Mouse (Mus musculus) liver, adult 2 months (tissue): ENCODE results near the gene Ccna1. TPM values are rescaled to one million over a fixed set of nuclear protein-coding genes. Genes with fewer than 3 reads are reported as not detected.

Experiments used
- DNase-seq: peaks from one replicate; pipeline ENCODE4 v3.0.0-alpha.2; 2011; ENCODE audit warnings: low read depth, low spot score; ENCODE audit errors: extremely low read depth
- H3K27ac ChIP-seq: fragments of 200-500 bp; replicated peaks from 2 replicates; pipeline ENCODE4 v1.5.1; 2012; ENCODE audit warnings: low read depth, mild to moderate bottlenecking, control low read depth, inconsistent platforms, low read length; ENCODE audit not compliant: insufficient read depth
- H3K27me3 ChIP-seq: fragments of 200-500 bp; 2 replicates; pipeline ENCODE4 v1.6.1; 2012; ENCODE audit warnings: mild to moderate bottlenecking, moderate library complexity, low read length, inconsistent platforms; ENCODE audit not compliant: control insufficient read depth, insufficient read depth
- H3K36me3 ChIP-seq: fragments of 200-500 bp; 2 replicates; pipeline ENCODE4 v1.6.1; 2012; ENCODE audit warnings: low read length, inconsistent platforms; ENCODE audit not compliant: control insufficient read depth, insufficient read depth
- H3K4me1 ChIP-seq: fragments of 200-500 bp; 2 replicates; pipeline ENCODE4 v1.6.1; 2011; ENCODE audit warnings: low read length; ENCODE audit not compliant: control insufficient read depth, insufficient read depth
- H3K4me3 ChIP-seq: fragments of 200-500 bp; 2 replicates; pipeline ENCODE4 v1.5.1; 2011; ENCODE audit warnings: low read depth, mild to moderate bottlenecking, control low read depth, low read length, moderate library complexity; ENCODE audit not compliant: insufficient read depth
- H3K79me2 ChIP-seq: fragments of 200-500 bp; 2 replicates; pipeline ENCODE4 v1.6.1; 2012; ENCODE audit warnings: inconsistent platforms, mild to moderate bottlenecking, low read length, moderate library complexity; ENCODE audit not compliant: control insufficient read depth, insufficient read depth
- H3K9ac ChIP-seq: fragments of 200-500 bp; 2 replicates; pipeline ENCODE4 v1.6.1; 2012; ENCODE audit warnings: low read depth, mild to moderate bottlenecking, control low read depth, inconsistent platforms, low read length
- CTCF ChIP-seq: fragments of 200-500 bp; IDR thresholded peaks from 2 replicates; pipeline ENCODE4 v1.5.1; 2011; ENCODE audit warnings: low read depth, low read length, control low read depth
- POLR2A ChIP-seq: fragments of 200-500 bp; IDR thresholded peaks from 2 replicates; pipeline ENCODE4 v1.6.1; 2011; ENCODE audit warnings: low read length, control low read depth; ENCODE audit not compliant: insufficient read depth; ENCODE audit errors: extremely low read depth
- WGBS: fragments of 180-500 bp; shearing (Covaris S2); methylation state at CpG from one replicate; pipeline ENCODE4 v1.1.7; 2018; 5-methylcytosine and 5-hydroxymethylcytosine counted together
- polyA plus RNA-seq: library from polyadenylated mRNA; depleted of rRNA; stranded (reverse); fragments of >200 nt; gene quantifications from 2 replicates; pipeline ENCODE4 v1.2.3, GENCODE M21; 2012; rRNA removed
- total RNA-seq: library from RNA; depleted of rRNA; stranded (reverse); fragments of >200 nt; gene quantifications from 2 replicates; pipeline ENCODE4 v1.2.3, GENCODE M21; 2014; rRNA removed

Gene Ccna1
- total and polyA plus RNA-seq, 2 experiments = not detected

GRCm38 (mm10) chr3:55004036-55004435 lies 51.3 kb downstream of the Ccna1 start:
- DNase-seq = no peak
- H3K9ac ChIP-seq = no peak overlapping the region
- H3K27ac ChIP-seq = no peak overlapping the region
- H3K79me2 ChIP-seq = no peaks in the 10 kb centered on the region
- no peak overlapping the region for H3K4me3 ChIP-seq
- whole genome bisulfite sequencing = 78% methylated on average over 4 of the region's 4 CpGs
- H3K27me3 ChIP-seq = no peaks in the 10 kb centered on the region
- TF ChIP-seq CTCF (no peak), POLR2A (no peak)
- H3K4me1 ChIP-seq = no peaks in the 10 kb centered on the region
- no peaks in the 10 kb centered on the region for H3K36me3 ChIP-seq

GRCm38 (mm10) chr3:55001677-55002076 lies 53.6 kb downstream of the Ccna1 start:
- no peak overlapping the region for H3K4me3 ChIP-seq
- no peaks in the 10 kb centered on the region for H3K36me3 ChIP-seq
- WGBS = 74% methylated on average over 4 of the region's 4 CpGs
- H3K27me3 ChIP-seq = no peaks in the 10 kb centered on the region
- H3K79me2 ChIP-seq = no peaks in the 10 kb centered on the region
- no peak overlapping the region for H3K9ac ChIP-seq
- TF ChIP-seq POLR2A = no peak
- no peak; the same call in 1 of the 2 replicates for TF ChIP-seq CTCF
- H3K27ac ChIP-seq = no peak overlapping the region
- no peaks in the 10 kb centered on the region for H3K4me1 ChIP-seq
- DNase-seq = no peak

Other genes with a start within 250 kb of the Ccna1 start
- 10.6 and 11.4 TPM in 2 replicates for gene Rfxap, start 247.7 kb downstream of the Ccna1 start, total RNA-seq
- 10.8 and 13.1 TPM in 2 replicates for gene Rfxap, start 247.7 kb downstream of the Ccna1 start, polyA plus RNA-seq
- gene Sertm1, start 139.6 kb downstream of the Ccna1 start, total RNA-seq = not detected in 2 replicates
- gene Sertm1, start 139.6 kb downstream of the Ccna1 start, polyA plus RNA-seq = not detected in 2 replicates
- 19.1 and 21.7 TPM in 2 replicates for gene Spg20, start 56.6 kb upstream of the Ccna1 start, total RNA-seq
- 12.6 and 14.1 TPM in 2 replicates for gene Spg20, start 56.6 kb upstream of the Ccna1 start, polyA plus RNA-seq
- gene Ccdc169, start 81.8 kb upstream of the Ccna1 start, total RNA-seq = 0.09 and 0.40 TPM in 2 replicates
- not detected in 2 replicates for gene Ccdc169, start 81.8 kb upstream of the Ccna1 start, polyA plus RNA-seq
- gene Sohlh2, start 126.5 kb upstream of the Ccna1 start, total RNA-seq = not detected in 2 replicates
- gene Sohlh2, start 126.5 kb upstream of the Ccna1 start, polyA plus RNA-seq = not detected in 2 replicates
- 0.20 and 0.46 TPM in 2 replicates for gene Dclk1, start 186.9 kb upstream of the Ccna1 start, total RNA-seq
- gene Dclk1, start 186.9 kb upstream of the Ccna1 start, polyA plus RNA-seq = not detected in 2 replicates